Mouse (Mus musculus) kidney, adult 8-10 months (tissue): ENCODE data around the gene Tec.
A peak's percentile ranks its signal among the peaks of the same experiment; 100 is the strongest.

Experiments used
- DNase-seq, 2 experiments: peaks; one replicate each; pipeline ENCODE4 v3.0.0; 2022

The Tec gene

GRCm38 (mm10) chr5:72818513-72819180, 49.6 kb downstream of the Tec start:
- DNase-seq: no peak

GRCm38 (mm10) chr5:72817523-72818091, 50.7 kb downstream of the Tec start:
- no peak for DNase-seq

GRCm38 (mm10) chr5:72816960-72817359, 51.3 kb downstream of the Tec start:
- peak in 1 of 2 experiments; percentile 15 for DNase-seq

- DNase-seq: no peak
Measured at GRCm38 (mm10) chr5:72816491-72816890, 51.8 kb downstream of the Tec start.

DNA sequence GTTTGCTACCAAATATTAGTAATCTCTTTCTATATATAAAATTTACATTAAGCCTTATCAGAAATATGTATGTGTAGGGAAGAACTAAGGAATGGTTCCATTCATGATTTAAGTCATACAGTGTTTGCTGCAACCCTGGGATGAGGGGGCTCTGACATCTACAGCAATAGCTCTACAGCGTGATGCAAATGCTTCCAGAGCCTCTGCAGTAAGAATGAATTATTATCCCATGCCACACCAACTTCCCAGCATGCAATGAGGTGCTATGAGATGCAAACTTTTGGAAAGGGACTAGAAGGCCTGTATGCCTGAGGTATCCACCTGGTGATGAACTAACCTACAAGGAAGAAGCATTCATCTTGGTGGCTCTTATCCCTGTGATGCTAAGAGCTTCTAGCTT, 52.2 kb downstream of the Tec start:
- no peak for DNase-seq

DNA sequence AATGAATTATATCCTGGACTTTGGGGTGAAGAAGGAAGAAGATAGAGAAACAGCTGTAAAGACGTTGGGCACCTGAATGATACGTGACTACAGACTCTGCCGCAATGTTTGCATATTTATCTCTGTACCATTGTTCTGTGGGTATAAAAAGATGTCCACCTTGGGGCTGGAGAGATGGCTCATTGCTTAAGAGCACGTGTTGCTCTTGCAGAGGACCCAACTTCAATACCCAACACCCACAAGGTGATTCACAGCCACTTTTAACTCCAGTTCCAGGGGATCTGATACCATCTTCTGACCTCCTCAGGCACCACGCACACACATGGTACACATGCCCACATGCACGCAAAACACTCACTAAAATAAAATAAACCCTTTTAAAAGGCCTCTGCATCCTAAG, 52.9 kb downstream of the Tec start:
- no peak for DNase-seq

- DNase-seq: no peak
Measured at GRCm38 (mm10) chr5:72814072-72814471, 54.2 kb downstream of the Tec start.

DNA sequence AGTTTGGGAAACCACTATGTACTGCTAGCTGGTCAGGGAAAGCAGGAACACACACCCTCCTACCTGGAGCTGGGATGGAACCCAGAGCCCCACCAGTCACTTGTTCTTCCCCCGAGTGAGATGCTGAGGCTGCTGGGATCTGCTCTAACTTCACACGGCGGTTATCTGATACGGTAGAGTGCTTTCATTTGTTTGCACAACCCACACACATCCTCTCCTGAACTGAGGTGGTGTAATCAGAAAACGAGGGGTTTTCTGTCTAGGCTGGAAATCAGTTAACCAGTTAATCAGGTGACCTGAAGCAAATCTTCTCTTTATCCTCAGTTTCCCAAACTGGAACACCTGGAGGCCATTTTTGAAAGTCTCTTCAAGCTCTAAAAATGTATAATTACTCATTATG, 55.4 kb downstream of the Tec start:
- DNase-seq: no peak

DNA sequence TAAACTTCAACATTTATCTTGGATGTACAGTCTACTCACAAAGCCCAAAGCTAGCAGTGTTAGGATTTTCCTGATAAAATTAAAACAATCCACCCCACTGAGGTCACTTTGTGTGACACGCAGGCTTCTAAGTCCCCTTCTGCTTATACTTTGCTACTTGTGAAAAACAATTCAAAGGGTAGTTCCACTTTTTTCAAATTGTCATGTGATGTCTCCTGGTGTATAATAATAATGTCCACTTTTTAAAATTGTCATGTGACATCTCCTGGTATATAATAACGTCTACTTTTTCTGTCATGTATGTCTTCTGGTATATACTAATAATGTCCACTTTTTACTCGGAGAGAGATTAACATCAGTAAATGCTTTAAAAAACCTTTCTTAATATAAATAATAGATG, 56.0 kb downstream of the Tec start:
- DNase-seq: no peak

DNA sequence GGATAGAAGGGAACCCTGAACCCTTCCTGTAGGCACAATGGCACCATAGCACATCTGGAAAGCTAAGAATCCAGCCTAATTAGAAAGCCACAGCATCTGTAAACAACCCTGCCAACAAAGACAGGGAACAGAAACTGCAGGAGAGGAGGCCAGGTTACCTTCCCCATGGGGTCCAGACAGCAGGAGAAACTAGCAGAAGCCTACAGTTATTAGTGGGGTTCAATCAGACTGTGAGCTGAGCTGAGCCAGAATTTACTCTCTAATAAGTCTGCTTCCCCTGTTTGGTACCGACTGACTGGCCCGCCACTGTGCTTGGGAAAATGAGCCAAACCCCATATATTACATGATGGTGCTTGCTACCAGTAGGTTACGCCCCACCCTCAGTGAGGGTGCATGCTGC, 56.9 kb downstream of the Tec start:
- DNase-seq: no peak

DNA sequence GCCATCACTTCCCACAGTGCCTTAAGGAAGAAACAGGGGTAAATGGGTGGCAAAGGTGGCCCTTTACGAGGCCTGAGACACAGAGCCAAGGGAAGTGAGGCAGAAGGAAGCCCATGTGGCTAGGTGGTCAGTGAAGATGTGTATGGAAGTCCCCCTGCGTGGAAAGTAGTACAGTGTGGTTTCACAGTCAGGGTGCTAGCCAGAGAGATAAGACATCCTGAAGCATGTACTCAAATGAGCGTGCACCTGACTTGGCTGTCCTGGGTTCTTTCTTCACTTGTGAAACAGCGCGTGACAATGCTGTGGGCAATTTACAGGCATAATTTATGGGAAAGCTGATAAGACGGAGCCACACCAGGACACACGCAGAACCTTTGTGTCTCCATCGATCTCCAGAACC, 57.3 kb downstream of the Tec start:
- no peak for DNase-seq

DNA sequence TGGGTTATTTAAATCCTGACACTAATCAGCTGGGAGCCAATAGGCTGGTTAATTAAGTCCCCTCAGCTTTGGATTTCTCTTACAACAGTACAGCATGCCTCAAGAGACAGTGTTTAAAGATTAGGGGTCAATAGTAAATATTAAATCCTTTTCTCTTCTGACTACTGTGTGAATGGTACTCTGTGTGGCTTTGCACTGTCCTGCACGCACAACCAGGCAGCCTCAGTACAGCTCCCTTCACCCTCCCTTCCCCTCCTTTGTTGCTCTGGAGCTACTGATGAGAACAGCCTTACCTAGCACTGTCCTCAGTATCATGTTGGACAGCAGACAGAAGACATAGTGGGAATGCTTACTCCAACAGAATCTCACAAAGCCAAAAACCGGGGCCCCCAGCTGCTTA, 58.8 kb downstream of the Tec start:
- DNase-seq: no peak

- DNase-seq: no peak
Measured at GRCm38 (mm10) chr5:72808456-72809111, 59.7 kb downstream of the Tec start.

GRCm38 (mm10) chr5:72802851-72803250, 65.4 kb downstream of the Tec start:
- no peak for DNase-seq

- DNase-seq: no peak
Measured at GRCm38 (mm10) chr5:72798563-72798962, 69.7 kb downstream of the Tec start.

DNA sequence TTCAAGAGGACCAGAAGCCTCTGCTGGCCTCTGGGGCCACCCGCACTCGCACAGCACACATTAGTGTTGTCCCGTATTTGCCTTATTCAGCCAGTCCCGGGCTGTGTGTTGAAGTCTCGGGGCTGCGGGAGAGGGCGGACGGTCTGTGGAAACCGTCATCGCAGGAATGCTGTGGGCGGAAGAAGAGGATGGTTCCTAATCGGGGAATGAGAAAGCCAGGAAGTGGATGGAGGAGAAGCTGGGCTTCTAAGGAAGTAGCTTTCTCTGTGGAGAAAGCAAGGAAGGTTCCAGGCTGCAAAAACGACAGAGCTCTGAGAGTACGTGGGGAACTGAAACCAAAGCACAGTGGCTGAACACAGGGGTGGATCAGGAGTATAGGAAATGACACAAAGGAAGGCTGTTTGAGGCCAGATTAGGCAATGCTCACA, 72.1 kb downstream of the Tec start:
- DNase-seq: peak in 1 of 2 experiments; percentile 9

DNA sequence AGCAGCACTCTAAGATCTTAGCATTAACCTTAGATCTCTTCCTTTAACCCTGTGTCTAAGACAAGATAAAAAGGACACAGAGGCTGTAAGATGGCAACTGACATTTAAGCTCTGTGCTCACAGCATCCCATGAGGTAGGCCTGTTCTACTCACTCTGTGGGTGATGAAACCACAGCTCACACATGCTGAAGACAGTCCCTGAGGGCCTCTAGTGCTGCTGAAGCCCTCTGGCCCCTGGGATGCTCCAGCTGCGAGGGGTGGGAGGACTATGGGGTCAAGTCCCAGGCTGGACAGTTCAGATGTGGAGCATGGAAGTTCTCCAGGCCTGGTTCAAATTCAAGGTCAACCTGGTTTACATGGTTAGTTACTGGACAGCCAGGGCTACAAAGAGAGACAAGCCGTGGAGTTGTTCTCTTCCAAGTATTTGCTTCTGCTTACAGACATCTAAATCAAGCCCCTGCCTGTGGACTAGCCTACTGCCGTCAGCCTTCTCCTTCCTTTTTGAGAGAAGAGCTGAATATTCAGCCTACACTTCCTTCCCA, 74.9 kb downstream of the Tec start:
- DNase-seq: peak; percentile 31

DNA sequence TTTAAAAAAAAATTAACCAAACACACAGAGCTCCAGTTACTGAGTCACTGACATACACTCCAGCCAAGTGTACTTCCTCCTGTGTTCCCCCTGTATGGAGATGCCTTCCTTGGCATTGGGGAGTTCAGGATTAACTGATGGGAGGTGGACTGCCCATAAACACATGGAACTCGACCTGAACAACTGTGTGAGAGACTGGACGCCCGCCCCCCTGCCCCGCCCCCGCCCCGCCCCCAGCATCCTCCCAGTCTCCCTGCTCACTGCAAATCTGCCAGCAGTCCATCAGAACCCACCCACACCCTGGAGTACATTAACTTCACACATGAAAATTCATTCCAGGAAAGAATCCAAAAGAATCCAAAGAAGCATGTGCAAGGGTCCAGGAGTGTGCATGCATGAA, 76.5 kb downstream of the Tec start:
- DNase-seq: peak; percentile 41 to 81

DNA sequence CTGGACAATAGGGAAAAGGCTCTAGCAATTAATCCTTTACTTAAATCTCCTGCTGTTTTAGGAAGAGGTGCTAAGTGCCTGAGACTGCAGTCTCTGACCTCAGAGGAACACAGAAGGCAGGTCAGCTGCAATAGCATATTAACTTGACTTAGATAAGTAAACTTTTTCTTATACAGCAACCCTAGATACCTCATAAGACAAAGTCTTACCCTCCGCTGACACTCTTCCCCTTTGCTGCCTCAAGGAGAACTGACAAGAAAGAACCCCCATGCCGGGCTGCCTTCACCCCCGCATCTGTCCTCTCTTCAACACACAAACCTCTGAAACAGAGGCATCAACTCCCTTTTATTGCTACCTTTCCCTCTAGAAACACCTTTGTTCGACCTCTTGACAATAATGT, 76.9 kb downstream of the Tec start:
- DNase-seq: no peak

- no peak for DNase-seq
Measured at GRCm38 (mm10) chr5:72785451-72785850, 82.8 kb downstream of the Tec start.

DNA sequence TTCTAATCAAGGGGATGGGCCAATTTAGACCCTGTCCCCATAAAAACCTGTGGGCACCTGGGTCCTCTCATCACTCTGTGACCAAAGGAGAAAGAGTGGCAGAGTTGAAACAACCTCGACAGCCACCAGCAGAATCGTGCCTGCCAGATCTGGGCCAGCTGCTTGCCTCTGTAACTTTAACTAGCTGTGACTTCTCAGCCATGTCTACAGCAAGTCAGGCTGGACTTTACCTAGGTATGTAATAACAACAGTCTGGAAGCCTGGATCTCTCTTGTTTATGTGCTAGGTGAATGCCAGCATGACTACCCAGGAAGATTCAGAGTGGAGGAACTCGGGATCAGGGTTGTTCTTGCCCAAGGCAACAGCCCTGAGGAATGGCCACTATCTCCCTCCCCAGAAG, 83.6 kb downstream of the Tec start:
- peak in 1 of 2 experiments; percentile 26 for DNase-seq

GRCm38 (mm10) chr5:72783957-72784356, 84.3 kb downstream of the Tec start:
- no peak for DNase-seq

- no peak for DNase-seq
Measured at GRCm38 (mm10) chr5:72783123-72783522, 85.2 kb downstream of the Tec start.

GRCm38 (mm10) chr5:72781776-72782175, 86.5 kb downstream of the Tec start:
- DNase-seq: no peak
